10 mouse cellular contexts compared by ENCODE assay signal in genomic region chr5:59996698-59997097, GRCm38 (mm10).
DNase-seq lines count a peak whose midpoint lies in the region; ATAC-seq lines count a peak whose summit lies in the region.
"Had no signal": no experiment of that assay in that cellular context is flagged by ENCODE, and none has a peak within 500 bp of the region (broad histone marks: within the 10 kb centered on the region; RNA-seq: fewer than 3 reads in every experiment).

No protein-coding gene starts in this region.

- no peak overlapping the region for H3K27ac ChIP-seq in forebrain, embryonic 12.5 days
- H3K27ac ChIP-seq in forebrain, embryonic 16.5 days (ENCODE audit: low read length) = no peak overlapping the region
- H3K27ac ChIP-seq in forebrain, embryonic 13.5 days = no peak overlapping the region
- H3K27ac ChIP-seq: neural tube, embryonic 13.5 days had no signal

- DNase-seq in ES-CJ7 (ENCODE audit: low read depth, low spot score) = peak; percentile 68
- peak; percentile 33 to 52 for DNase-seq in left cerebral cortex, adult 9 months (ENCODE audit: low spot score in 2 of 2)
- DNase-seq in right cerebral cortex, postnatal 10 days (ENCODE audit: low spot score in 2 of 2) = peak; percentile 67
- DNase-seq in lung, postnatal 36 days = no peak
- DNase-seq in ovary, postnatal 10 days (ENCODE audit: low spot score) = no peak

- H3K27me3 ChIP-seq in forebrain, embryonic 12.5 days = no peaks in the 10 kb centered on the region
- H3K27me3 ChIP-seq in forebrain, embryonic 16.5 days (replicated peaks; ENCODE audit: control insufficient read depth, insufficient read depth, low read length) = no peaks in the 10 kb centered on the region
- no peaks in the 10 kb centered on the region for H3K27me3 ChIP-seq in forebrain, embryonic 13.5 days
- H3K27me3 ChIP-seq: neural tube, embryonic 13.5 days had no signal

- H3K4me3 ChIP-seq in forebrain, embryonic 12.5 days (replicated peaks) = no peak overlapping the region
- H3K4me3 ChIP-seq in forebrain, embryonic 16.5 days (replicated peaks; ENCODE audit: low read length) = no peak overlapping the region
- no peak overlapping the region for H3K4me3 ChIP-seq in forebrain, embryonic 13.5 days
- H3K4me3 ChIP-seq: neural tube, embryonic 13.5 days had no signal

- no peaks in the 10 kb centered on the region for H3K9me3 ChIP-seq in forebrain, embryonic 12.5 days
- no peaks in the 10 kb centered on the region for H3K9me3 ChIP-seq in forebrain, embryonic 16.5 days (ENCODE audit: control insufficient read depth, low read length)
- H3K9me3 ChIP-seq in forebrain, embryonic 13.5 days (replicated peaks) = no peaks in the 10 kb centered on the region
- H3K9me3 ChIP-seq: G1E; neural tube, embryonic 13.5 days had no signal

- no peaks in the 10 kb centered on the region for H3K36me3 ChIP-seq in forebrain, embryonic 12.5 days (replicated peaks)
- H3K36me3 ChIP-seq in forebrain, embryonic 16.5 days (ENCODE audit: control insufficient read depth, insufficient read depth) = no peaks in the 10 kb centered on the region
- no peaks in the 10 kb centered on the region for H3K36me3 ChIP-seq in forebrain, embryonic 13.5 days (ENCODE audit: poor library complexity, severe bottlenecking)
- H3K36me3 ChIP-seq: G1E; neural tube, embryonic 13.5 days had no signal

- 0 out of 2 replicates have a peak, but pooled peaks have one; percentile 27 for ATAC-seq in forebrain, embryonic 12.5 days (ENCODE audit: low FRiP score)
- no peak for ATAC-seq in forebrain, embryonic 16.5 days
- 0 out of 2 replicates have a peak, but pooled peaks have one; percentile 33 for ATAC-seq in forebrain, embryonic 13.5 days

- no peak overlapping the region for H3K9ac ChIP-seq in forebrain, embryonic 12.5 days
- H3K9ac ChIP-seq in forebrain, embryonic 16.5 days (replicated peaks; ENCODE audit: low read depth, low read length) = no peak overlapping the region
- H3K9ac ChIP-seq in forebrain, embryonic 13.5 days = no peak overlapping the region
- H3K9ac ChIP-seq: neural tube, embryonic 13.5 days had no signal

- H3K4me2 ChIP-seq in forebrain, embryonic 12.5 days = no peak overlapping the region
- no peak overlapping the region for H3K4me2 ChIP-seq in forebrain, embryonic 16.5 days (ENCODE audit: low read length)
- H3K4me2 ChIP-seq in forebrain, embryonic 13.5 days = no peak overlapping the region
- H3K4me2 ChIP-seq: neural tube, embryonic 13.5 days had no signal

- WGBS in forebrain, embryonic 12.5 days = 77% methylated on average over 3 of the region's 3 CpGs
- WGBS in forebrain, embryonic 16.5 days = 75% methylated on average over 3 of the region's 3 CpGs
- WGBS in forebrain, embryonic 13.5 days = 78% methylated on average over 3 of the region's 3 CpGs

- H3K4me1 ChIP-seq in forebrain, embryonic 12.5 days = no peaks in the 10 kb centered on the region
- no peaks in the 10 kb centered on the region for H3K4me1 ChIP-seq in forebrain, embryonic 16.5 days (replicated peaks; ENCODE audit: control insufficient read depth, insufficient read depth, low read length)
- H3K4me1 ChIP-seq in forebrain, embryonic 13.5 days = no peaks in the 10 kb centered on the region
- H3K4me1 ChIP-seq: neural tube, embryonic 13.5 days had no signal

Comparison
In these comparisons a context has a peak if more than half of its experiments do, and no peak if none do; other contexts are left out.
1. DNase-seq: peak in ES-CJ7 (single experiment), left cerebral cortex, adult 9 months (2 of 2) and right cerebral cortex, postnatal 10 days (2 of 2); none in lung, postnatal 36 days (single experiment) and ovary, postnatal 10 days (single experiment).